Mouse (Mus musculus) retina, postnatal 7 days (tissue): ENCODE measurements around the gene Golga2.

Experiments used
- DNase-seq: peaks from one replicate; pipeline ENCODE4 v3.0.0-alpha.2; 2012; ENCODE audit warnings: low read depth, low spot score

The Golga2 gene

GRCm38 (mm10) chr2:32317791-32318417 lies 30.7 kb downstream of the Golga2 start:
- no peak for DNase-seq

GRCm38 (mm10) chr2:32318709-32319585 lies 31.8 kb downstream of the Golga2 start:
- DNase-seq, result no peak

- DNase-seq, result no peak
Observed at GRCm38 (mm10) chr2:32319586-32320580, 32.7 kb downstream of the Golga2 start.

GRCm38 (mm10) chr2:32320721-32321120 lies 33.5 kb downstream of the Golga2 start:
- no peak for DNase-seq

- no peak for DNase-seq
Observed at GRCm38 (mm10) chr2:32321591-32322298, 34.6 kb downstream of the Golga2 start.

- DNase-seq, result no peak
Observed at GRCm38 (mm10) chr2:32322754-32323741, 35.9 kb downstream of the Golga2 start.

GRCm38 (mm10) chr2:32324322-32324721 lies 37.1 kb downstream of the Golga2 start:
- no peak for DNase-seq

GRCm38 (mm10) chr2:32325342-32325741 lies 38.2 kb downstream of the Golga2 start:
- DNase-seq, result no peak

GRCm38 (mm10) chr2:32327200-32327599 lies 40.0 kb downstream of the Golga2 start:
- DNase-seq, result no peak

GRCm38 (mm10) chr2:32328911-32329460 lies 41.8 kb downstream of the Golga2 start:
- no peak for DNase-seq

GRCm38 (mm10) chr2:32329531-32329930 lies 42.3 kb downstream of the Golga2 start:
- no peak for DNase-seq

- DNase-seq, result no peak
Observed at GRCm38 (mm10) chr2:32332159-32332558, 45.0 kb downstream of the Golga2 start.

- no peak for DNase-seq
Observed at GRCm38 (mm10) chr2:32335888-32336287, 48.7 kb downstream of the Golga2 start.

GRCm38 (mm10) chr2:32339912-32340642 lies 52.9 kb downstream of the Golga2 start:
- DNase-seq, result no peak

GRCm38 (mm10) chr2:32340836-32341633 lies 53.9 kb downstream of the Golga2 start:
- DNase-seq, result no peak

- no peak for DNase-seq
Observed at GRCm38 (mm10) chr2:32341634-32341939, 54.4 kb downstream of the Golga2 start.

- no peak for DNase-seq
Observed at GRCm38 (mm10) chr2:32342039-32342438, 54.9 kb downstream of the Golga2 start.
